Mouse (Mus musculus) forebrain, embryonic 16.5 days (tissue): ENCODE results near the gene Zmat5. TPM values are rescaled to one million over a fixed set of nuclear protein-coding genes. Genes with fewer than 3 reads are reported as not detected.

Source experiments
- polyA plus RNA-seq: library from polyadenylated mRNA; unstranded; fragments of >200 nt; fragmentation: Nextera tagmentation; extraction: Ambion mirVana; gene quantifications from 2 replicates; pipeline ENCODE4 v1.2.1, GENCODE M21; 2015

Zmat5 gene
- polyA plus RNA-seq, 1 experiment from 2014 or later = 75.5 TPM

Other genes starting within 250 kb of the Zmat5 start
- gene Mtmr3, start 109.8 kb upstream of the Zmat5 start, polyA plus RNA-seq = 42.1 and 45.3 TPM in 2 replicates
- gene Gm11032, start 84.6 kb upstream of the Zmat5 start, polyA plus RNA-seq = not detected in 2 replicates
- gene Ascc2, start 66.9 kb upstream of the Zmat5 start, polyA plus RNA-seq = 25.5 and 27.3 TPM in 2 replicates
- gene Uqcr10, start 336 bp upstream of the Zmat5 start, polyA plus RNA-seq = 487 and 509 TPM in 2 replicates
- 1.5 and 1.6 TPM in 2 replicates for gene Cabp7, start 42.1 kb downstream of the Zmat5 start, polyA plus RNA-seq
- gene Nf2, start 144.9 kb downstream of the Zmat5 start, polyA plus RNA-seq = 72.9 and 76.7 TPM in 2 replicates
- 126 and 147 TPM in 2 replicates for gene Nipsnap1, start 169.3 kb downstream of the Zmat5 start, polyA plus RNA-seq
- gene Thoc5, start 190.6 kb downstream of the Zmat5 start, polyA plus RNA-seq = 66.6 and 73.6 TPM in 2 replicates
- gene Nefh, start 243.4 kb downstream of the Zmat5 start, polyA plus RNA-seq = 0.94 and 1.1 TPM in 2 replicates